Mouse (Mus musculus) layer of hippocampus, adult 11-12 months (tissue): ENCODE data around the gene Tfap4.
A peak's percentile ranks its signal among the peaks of the same experiment; 100 is the strongest.

Source experiments
- DNase-seq: peaks from one replicate; pipeline ENCODE4 v3.0.0; 2022; ENCODE audit warnings: low spot score

The Tfap4 gene

DNA sequence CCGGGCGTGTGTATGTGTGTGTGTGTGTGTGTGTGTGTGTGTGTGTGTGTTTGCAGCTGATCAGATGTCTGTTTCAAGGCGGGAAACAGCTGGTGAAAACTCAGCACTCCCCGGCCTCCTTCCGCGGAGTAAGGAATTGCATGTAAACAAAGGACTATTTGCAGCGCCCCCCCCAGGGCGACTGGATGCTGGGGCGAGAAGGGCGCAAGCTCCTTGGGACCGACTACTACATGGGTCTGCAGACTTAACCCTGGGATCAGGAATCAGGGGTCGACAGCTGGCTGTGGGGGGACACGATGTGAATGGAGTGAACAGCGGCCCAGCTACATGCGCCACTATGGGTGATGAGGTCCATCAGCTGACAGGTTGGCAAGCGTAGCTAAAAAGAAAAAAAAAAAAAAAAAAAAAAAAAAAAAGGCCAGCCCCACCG, at the start of gene Tfap4:
TSS of gene Tfap4 (minus strand) at position 140 of the 430 bp plus-strand sequence.
- DNase-seq: peak; percentile 91

DNA sequence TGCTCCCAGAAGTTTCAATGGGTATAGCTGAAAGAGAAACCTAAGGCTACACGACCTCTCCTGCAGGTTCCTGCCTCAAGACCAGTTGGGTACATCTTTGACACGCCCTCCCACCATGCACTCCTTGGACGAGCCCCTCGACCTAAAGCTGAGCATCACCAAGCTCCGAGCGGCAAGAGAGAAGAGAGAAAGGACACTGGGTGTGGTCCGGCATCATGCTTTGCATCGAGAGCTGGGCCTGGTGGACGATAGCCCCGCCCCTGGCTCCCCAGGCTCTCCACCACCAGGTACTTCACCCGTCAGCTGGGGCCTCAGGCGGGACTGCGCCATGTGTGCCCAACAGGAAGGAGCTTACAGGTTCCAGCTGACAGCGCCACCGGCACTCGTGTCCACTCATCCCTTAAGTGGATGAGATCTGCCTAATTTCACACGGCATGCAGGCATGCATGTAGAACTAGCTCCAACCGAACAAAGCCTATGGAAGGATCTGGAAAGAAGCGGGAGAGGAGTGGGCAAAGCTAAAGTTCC, 48.9 kb upstream of the Tfap4 start:
- no peak for DNase-seq

DNA sequence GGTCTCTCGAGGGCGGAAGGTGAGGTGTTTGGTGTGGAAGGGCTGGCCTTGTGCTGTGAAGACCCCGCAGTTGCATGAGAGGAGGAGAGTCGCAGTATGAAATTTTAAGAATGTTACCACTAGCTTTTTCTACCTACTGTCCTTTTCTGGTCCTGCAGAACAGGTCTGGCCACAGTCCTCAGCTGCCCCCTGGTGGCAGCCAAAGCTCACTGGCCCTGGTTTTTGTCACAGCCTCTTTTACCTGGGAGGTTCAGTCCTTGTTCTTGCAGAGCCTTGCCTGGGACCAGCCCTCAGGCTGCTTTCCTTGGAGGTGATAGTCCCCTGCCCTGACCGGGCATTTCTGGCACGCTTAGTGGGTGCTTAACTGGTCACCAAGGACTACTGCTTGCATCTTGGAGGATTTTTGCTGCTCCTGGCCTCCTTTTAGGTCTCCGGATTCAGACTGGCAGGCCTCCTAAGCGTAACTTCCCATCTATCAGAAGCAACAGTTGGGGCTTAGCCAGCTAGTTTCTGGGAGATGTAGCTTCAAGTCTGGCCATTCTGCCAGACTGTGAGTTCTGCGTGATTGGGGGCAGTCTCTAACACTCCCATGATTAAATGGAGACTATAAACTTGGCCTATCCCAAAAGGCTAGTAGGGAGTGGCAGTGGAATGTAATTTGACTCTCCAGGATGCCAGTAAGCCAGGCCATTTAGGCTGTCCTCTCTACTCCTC, 48.3 kb upstream of the Tfap4 start:
- peak; percentile 83 for DNase-seq

DNA sequence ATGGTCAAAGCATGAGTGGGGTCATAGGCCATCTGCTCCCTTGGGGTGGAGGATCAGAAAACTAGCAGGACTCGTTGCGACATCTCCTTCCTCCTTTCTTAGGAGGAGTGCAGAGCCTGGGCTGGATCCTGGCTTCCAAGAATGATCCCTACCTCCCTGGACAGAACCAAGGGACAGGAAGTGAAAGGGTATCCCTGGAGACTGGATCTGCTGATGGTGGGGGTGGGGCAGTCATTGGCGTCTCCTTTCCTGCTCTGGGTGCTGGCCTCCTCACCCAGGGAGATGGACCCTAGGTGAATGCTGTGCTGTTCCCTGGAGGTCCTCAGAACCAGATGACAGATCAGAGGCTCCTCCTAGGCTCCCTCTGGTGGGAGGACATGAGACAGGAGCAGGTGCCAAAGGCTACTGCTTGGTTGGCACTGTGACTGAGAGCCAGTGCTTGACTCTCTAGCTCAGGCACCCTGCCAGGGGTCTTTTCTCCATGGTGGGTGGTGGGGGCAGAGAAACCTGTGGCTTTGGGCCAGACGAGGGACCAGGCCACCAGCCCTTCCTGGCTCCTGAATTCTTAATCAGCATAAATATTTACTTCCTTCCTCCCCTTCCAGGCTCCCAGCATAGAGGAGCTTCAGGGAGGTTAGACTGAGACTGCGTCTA, 46.9 kb upstream of the Tfap4 start:
- DNase-seq: no peak

DNA sequence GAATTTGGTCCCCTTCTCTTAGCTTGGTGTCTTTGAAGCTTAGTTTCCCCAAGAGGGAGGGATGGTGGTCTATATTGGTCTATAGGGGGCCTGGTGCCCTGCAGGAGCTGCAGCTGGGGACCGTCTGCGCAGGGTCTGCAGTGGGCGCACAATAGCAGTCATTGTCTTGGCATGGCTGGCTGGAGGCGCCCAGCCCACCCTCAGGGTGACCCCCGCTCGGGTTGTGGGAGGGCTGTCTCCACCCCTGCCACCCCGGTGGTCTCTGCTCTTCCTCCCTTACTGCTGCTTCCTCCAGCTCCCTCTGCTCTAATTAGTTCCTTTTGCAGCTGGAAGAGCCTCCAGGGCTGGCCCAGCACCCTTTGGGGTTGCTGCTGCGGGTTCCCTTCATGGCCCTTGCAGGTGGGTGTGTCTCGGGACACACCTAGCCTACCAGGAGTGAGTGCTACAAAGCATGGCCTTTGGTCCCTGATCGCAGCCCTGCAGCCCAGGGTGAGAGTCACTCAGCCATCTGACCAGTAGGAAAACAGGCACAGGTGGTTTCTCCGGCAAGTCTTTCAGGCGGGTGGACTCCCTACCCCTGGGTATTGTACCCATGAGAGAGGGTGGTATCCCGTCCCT, 46.0 kb upstream of the Tfap4 start:
- no peak for DNase-seq

DNA sequence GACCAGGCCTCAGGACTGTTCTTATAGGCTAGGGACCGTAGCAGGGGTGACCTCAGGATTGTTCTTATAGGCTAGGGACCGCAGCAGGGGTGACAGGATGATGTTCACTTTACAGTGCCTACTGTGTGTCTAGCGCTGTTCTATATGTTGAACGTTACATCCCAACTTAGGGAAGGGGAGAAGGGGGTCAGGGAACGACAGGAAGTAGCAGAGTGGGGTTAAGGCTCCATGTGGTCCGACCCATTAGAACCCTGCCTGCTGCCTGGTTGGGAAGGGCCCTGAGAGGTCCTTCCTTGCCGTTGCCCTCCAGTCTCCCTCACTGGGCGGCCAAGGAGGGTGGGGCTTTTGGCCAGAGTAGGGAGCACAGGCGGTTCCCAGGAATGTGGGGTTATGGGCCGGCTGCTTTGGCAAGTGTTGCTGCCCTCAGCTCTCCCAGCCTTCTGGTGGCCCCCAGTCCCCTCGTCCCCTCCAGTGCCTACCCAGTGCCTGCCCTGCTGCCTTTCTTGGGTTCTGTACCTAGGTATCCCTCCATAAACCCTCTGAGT, 44.7 kb upstream of the Tfap4 start:
- no peak for DNase-seq

DNA sequence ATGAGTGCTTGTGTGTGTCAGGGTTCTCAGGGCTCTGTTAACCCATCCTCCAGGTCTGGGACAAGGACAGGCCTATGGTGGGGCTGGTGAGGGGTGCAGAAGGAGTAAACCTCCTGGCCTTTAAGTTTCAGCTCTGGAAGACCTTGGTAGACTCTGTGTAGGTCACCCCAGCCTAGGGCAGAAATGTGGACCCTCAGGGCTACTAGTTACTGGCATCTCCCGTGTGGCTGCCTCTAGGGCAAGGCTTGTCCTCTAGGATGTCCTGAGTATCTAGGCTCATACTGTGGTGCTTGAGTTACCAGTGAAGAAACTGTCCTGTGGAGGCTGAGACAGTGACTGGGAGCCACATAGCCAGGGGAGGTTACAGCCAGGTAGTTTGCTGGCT, 43.8 kb upstream of the Tfap4 start:
- no peak for DNase-seq

DNA sequence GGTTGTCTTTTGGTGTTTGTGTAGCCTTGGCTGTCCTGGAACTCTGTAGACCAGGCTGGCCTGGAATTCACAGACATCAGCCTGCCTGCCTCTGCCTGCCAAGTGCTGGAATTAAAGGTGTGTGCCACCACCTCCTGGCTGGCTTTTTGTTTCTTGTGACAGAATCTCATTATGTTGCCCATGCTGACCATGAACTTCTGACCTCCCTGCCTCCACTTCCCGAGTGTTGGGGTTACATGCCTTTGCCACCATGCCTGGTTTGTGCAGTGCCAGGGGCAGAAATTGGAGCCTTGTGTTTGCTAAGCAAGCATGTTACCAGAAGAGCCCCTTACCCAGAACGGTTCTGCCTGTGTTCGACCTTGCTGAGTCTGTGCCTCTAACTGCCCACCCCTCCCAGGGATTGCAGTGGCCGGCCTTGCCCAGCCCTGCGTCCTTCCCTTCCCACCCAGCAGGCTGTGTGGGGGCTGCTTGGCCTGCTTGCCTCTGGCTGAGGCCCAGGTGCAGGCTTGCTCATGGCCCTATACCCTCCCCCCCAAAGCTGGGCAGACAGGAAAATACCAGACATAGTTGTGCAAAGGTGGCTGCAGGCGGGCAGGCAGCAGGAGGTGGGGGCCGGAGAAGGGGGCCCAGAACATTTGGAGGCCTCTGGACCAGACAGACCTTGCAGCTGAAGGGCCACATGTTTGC, 43.3 kb upstream of the Tfap4 start:
- DNase-seq: no peak

- DNase-seq: no peak
Measured at GRCm38 (mm10) chr16:4602189-4602588, 42.5 kb upstream of the Tfap4 start.

- DNase-seq: no peak
Measured at GRCm38 (mm10) chr16:4600701-4601310, 41.2 kb upstream of the Tfap4 start.

GRCm38 (mm10) chr16:4599616-4600015, 40.0 kb upstream of the Tfap4 start:
- no peak for DNase-seq

- no peak for DNase-seq
Measured at GRCm38 (mm10) chr16:4598891-4599543, 39.4 kb upstream of the Tfap4 start.

DNA sequence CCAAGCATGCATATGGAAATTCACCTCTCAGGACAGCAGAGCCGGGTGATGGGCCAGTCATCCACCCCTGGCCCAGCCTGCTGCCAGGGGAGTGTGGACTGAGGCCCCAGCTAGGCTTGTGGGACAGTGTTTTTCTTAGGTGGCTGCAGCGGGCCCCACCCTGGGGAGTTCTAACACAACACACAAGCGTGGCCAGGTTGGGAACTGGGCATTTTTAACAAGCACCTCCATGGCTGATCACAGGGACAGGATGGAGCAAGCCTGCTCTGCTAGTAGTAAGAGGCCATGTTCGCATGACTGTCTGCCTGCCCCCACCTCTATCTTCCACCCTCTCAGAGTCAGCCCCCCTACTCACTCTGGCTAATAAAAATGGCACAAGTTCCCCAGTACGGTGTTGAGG, 38.4 kb upstream of the Tfap4 start:
- DNase-seq: no peak

DNA sequence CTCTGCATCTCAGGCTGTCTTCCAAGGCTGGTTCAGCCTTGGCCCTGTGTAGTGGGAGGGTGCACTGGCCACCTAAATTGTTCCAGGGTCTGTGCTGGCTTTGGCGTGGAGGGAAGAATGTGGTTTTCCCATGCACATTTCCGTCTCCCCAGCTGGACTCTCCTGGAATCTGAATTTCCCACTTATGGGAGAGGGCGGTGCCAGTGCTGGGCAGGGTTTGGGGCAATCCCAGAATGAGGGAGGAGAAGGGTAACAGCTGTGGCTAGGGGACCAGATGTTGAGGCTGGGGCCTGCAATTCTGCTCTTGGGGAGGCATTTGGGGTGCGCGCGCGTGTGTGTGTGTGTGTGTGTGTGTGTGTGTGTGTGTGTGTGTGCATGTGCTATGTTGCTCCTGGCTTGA, 37.6 kb upstream of the Tfap4 start:
- DNase-seq: no peak

DNA sequence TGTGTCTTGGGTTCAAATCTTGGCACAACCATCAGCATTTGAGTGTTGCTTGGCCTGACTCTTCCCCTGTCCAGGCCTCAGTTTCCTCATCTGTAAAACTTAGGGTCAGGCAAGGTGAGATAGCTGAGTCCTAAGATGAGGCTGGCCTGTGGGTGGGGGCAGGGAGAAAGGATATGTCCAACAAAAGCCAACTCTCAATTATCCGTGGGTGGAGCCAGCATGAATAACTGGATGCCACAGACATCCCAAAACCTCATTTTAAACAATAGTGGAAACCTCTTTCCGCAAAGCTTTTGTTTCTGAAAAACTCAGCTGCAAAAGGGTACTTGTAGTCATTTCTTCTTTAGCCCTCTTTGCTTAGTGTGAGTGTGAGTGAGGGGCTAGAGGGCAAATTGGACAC, 37.2 kb upstream of the Tfap4 start:
- DNase-seq: no peak

DNA sequence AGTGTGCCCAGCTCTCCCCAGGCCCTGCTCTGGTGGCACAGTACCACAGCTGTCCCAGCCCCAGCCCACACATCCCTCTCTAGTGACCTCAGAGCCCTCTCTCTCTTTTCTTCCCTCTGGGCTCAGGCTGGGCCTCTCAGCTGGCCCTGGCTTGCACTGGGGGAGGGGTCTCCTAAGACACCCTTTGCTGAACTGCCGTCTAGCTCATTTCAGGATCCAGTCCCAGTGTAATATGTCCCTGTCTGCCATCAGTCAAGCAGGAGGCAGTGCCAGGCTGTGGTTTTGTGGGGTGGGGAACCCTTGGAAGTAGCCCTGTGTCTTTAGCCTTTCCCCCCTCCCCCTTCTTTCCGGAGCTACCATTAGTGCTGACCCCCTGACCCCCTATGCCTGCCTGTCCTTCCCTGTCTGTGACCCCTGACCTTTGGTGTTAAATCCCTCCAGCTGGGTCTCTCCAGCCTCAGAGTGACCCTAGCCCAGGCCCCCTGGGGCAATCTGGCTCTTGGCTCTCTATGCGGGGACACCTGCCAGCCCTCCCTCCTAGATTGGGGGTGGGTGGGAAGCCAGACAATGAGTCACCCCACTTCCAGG, 36.6 kb upstream of the Tfap4 start:
- DNase-seq: no peak

- DNase-seq: no peak
Measured at GRCm38 (mm10) chr16:4595527-4595963, 35.9 kb upstream of the Tfap4 start.

DNA sequence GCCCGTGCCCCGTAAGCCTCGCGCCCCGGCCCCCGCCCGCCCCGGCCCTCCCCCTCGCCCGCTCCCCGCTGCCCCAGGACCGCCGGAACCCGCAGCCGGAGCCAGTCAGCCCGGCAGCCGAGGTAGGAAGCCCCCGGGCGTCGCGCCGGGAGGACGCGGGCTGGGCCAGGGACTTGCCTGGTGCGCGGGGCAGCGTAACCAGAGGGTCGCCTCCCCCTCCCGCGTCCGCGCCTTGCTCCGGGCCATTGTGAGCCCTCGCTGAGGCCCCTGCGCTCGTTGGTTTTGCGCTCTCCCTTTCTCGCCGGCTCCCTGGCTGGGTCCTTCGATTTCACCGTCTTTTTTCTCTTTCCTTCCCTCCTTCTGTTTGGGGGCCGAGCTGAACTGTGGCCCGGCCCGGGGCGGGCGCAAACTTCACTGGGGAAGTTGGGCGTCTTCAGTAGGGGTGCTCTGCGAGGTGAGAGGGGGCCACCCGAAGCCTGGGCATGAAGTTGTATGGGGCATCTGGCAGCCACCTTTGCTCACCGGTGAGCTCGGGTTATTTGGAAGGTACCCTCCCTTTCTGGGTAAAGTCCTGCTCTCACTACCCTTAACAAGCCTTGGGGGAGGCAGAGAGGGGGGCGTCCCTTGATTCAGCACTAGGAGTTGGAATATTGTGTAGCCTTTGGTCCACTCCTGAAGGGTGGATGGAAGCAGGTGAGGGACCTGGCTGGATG, 35.3 kb upstream of the Tfap4 start:
- DNase-seq: no peak

- no peak for DNase-seq
Measured at GRCm38 (mm10) chr16:4593971-4594813, 34.5 kb upstream of the Tfap4 start, which contains the start of gene Glis2. Gene Glis2, plus strand, starts transcription at chr16:4594713.
